Mouse (Mus musculus): Measurements from ENCODE around the gene Pgpep1.

GRCm38 (mm10) chr8:70708281-70708680, 48.1 kb upstream of the Pgpep1 start:
- TF ChIP-seq POLR2AphosphoS2 (IDR thresholded peaks at IDR 0.05; ENCODE audit: insufficient read length, low read depth) (no peak), POLR2A (IDR thresholded peaks at IDR 0.05; ENCODE audit: insufficient read length, low read depth) (no peak), MAX (IDR thresholded peaks at IDR 0.05; ENCODE audit: low read depth) (no peak), USF1 (IDR thresholded peaks at IDR 0.05; ENCODE audit: low read depth) (no peak)

All from myocyte (in vitro differentiated cells).